Mouse (Mus musculus): ENCODE measurements at regions not wholly inside any gene's neighbourhood (a gene's known extent, or its start where the extent isn't known, plus 50 kb on each side); places are given as distances from the start of the nearest gene placed in this dataset.
A peak's percentile ranks its signal among the peaks of the same experiment; 100 is the strongest.
"Not testable (repeated sequence)": the region's sequence is repeated elsewhere in the genome, so short reads cannot be mapped to it uniquely, and the experiment has no call there.

GRCm38 (mm10) chr1:18058211-18058971 is 87.3 kb downstream of the Crisp4 start:
- DNase-seq (ENCODE audit: low spot score in 2 of 2): no peak

GRCm38 (mm10) chr1:18057646-18058210 is 88.0 kb downstream of the Crisp4 start:
- no peak for DNase-seq (ENCODE audit: low spot score in 2 of 2)

- DNase-seq (ENCODE audit: low spot score in 2 of 2): not testable (repeated sequence)
Measured at GRCm38 (mm10) chr1:18057003-18057402, 88.7 kb downstream of the Crisp4 start.

GRCm38 (mm10) chr1:18030226-18030625 is 115.5 kb downstream of the Crisp4 start:
- DNase-seq (ENCODE audit: low spot score in 2 of 2): no peak

- not testable (repeated sequence) for DNase-seq (ENCODE audit: low spot score in 2 of 2)
Measured at GRCm38 (mm10) chr1:18012941-18013340, 132.8 kb downstream of the Crisp4 start.

- DNase-seq (ENCODE audit: low spot score in 2 of 2): no peak
Measured at GRCm38 (mm10) chr1:17980604-17981003, 165.1 kb downstream of the Crisp4 start.

GRCm38 (mm10) chr1:17978086-17978485 is 167.6 kb downstream of the Crisp4 start:
- no peak for DNase-seq (ENCODE audit: low spot score in 2 of 2)

GRCm38 (mm10) chr1:17956881-17957280 is 188.8 kb downstream of the Crisp4 start:
- peak; percentile 5 to 35 for DNase-seq (ENCODE audit: low spot score in 2 of 2)

GRCm38 (mm10) chr1:17932108-17932810 is 213.4 kb downstream of the Crisp4 start:
- DNase-seq (ENCODE audit: low spot score in 2 of 2): not testable (repeated sequence)
